Mouse (Mus musculus): ENCODE measurements around the gene Gm14214.

DNA sequence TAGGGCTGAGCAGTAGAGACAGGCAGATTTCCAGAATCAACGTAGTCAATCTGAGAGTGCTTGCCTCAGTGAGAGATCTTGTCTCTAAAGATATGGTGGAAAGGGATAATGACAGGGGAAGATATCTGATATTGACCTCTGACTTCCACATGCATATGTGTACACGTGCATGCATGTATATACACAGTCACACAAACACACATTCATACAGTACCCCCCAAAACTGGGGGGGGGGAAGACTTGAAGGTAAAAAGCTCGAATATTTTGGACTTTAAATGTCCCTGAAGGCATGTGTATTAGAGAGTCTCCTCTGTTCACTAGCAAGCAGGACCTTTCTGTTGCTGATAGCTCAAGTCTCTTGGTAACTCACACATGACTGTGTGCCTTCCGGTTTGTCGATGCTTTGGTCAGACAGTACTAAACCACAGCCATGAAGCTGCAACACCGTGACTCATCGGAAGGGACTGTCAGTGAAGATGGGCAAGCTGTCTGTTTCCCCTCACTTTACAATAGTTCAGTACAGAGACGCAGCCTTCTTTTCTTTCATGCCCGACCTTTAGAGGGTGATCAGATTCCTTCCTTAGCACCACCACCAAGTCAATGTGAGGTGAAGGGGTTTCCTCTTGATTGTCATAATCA, 37.2 kb downstream of the Gm14214 start:
- no peak for TF ChIP-seq CTCF (conservative IDR thresholded peaks at IDR 0.05; ENCODE audit: low read length)
- TF ChIP-seq POU5F1 (IDR thresholded peaks at IDR 0.05; ENCODE audit: borderline replicate concordance, low read length) = no peak
